Mouse (Mus musculus) spleen, postnatal 14 days (tissue): ENCODE data around the gene Gpatch1.
A peak's percentile ranks its signal among the peaks of the same experiment; 100 is the strongest.

Experiments used
- DNase-seq, 2 experiments: peaks; one replicate each; pipeline ENCODE4 v3.0.0; 2021 to 2022; ENCODE audit warnings: low spot score in 2 of 2

The Gpatch1 gene

GRCm38 (mm10) chr7:35235308-35235707 lies 82.9 kb downstream of the Gpatch1 start:
- DNase-seq = no peak

GRCm38 (mm10) chr7:35234361-35235245 lies 83.6 kb downstream of the Gpatch1 start:
- DNase-seq = peak; percentile 89 to 94

- no peak for DNase-seq
Measured at GRCm38 (mm10) chr7:35233861-35234260, 84.4 kb downstream of the Gpatch1 start.

- DNase-seq = no peak
Measured at GRCm38 (mm10) chr7:35232796-35233455, 85.3 kb downstream of the Gpatch1 start.

- no peak for DNase-seq
Measured at GRCm38 (mm10) chr7:35230333-35230732, 87.9 kb downstream of the Gpatch1 start.
